Mouse (Mus musculus) lung, postnatal 4 days (tissue): Measurements from ENCODE around the gene Clca4b.
"Not testable (repeated sequence)": the region's sequence is repeated elsewhere in the genome, so short reads cannot be mapped to it uniquely, and the experiment has no call there.

Source experiments
- DNase-seq, 2 experiments: peaks; one replicate each; pipeline ENCODE4 v3.0.0; 2021

The Clca4b gene

GRCm38 (mm10) chr3:144932335-144932734 is at the start of gene Clca4b:
Gene Clca4b (minus strand): TSS chr3:144932529.
- DNase-seq, result no peak

- no peak for DNase-seq
These were observed 48.2 kb upstream of the Clca4b start for GRCm38 (mm10) chr3:144980551-144980950.

- DNase-seq, result no peak
These were observed 45.3 kb upstream of the Clca4b start for GRCm38 (mm10) chr3:144977631-144978030.

- no peak for DNase-seq
These were observed 43.8 kb upstream of the Clca4b start for GRCm38 (mm10) chr3:144976091-144976490.

GRCm38 (mm10) chr3:144974945-144975344 is 42.6 kb upstream of the Clca4b start, which contains the start of gene Clca4a:
Gene Clca4a (minus strand): TSS chr3:144975045.
- DNase-seq, result no peak

- no peak for DNase-seq
These were observed 39.4 kb upstream of the Clca4b start for GRCm38 (mm10) chr3:144971553-144972270.

- no peak for DNase-seq
These were observed 37.4 kb upstream of the Clca4b start for GRCm38 (mm10) chr3:144969755-144970154.

GRCm38 (mm10) chr3:144966074-144966473 is 33.7 kb upstream of the Clca4b start:
- no peak for DNase-seq

GRCm38 (mm10) chr3:144950829-144951228 is 18.5 kb upstream of the Clca4b start:
- DNase-seq, result no peak

- not testable (repeated sequence) for DNase-seq
These were observed 15.0 kb upstream of the Clca4b start for GRCm38 (mm10) chr3:144947376-144947775.

- DNase-seq, result not testable (repeated sequence)
These were observed 1.3 kb upstream of the Clca4b start for GRCm38 (mm10) chr3:144933625-144934024.

GRCm38 (mm10) chr3:144933011-144933491 is 722 bp upstream of the Clca4b start:
- DNase-seq, result no peak

GRCm38 (mm10) chr3:144914014-144914413 is 18.3 kb downstream of the Clca4b start:
- DNase-seq, result no peak

GRCm38 (mm10) chr3:144897042-144897678 is 35.2 kb downstream of the Clca4b start:
- DNase-seq, result no peak

- no peak for DNase-seq
These were observed 42.0 kb downstream of the Clca4b start for GRCm38 (mm10) chr3:144890246-144890758.

- no peak for DNase-seq
These were observed 45.4 kb downstream of the Clca4b start for GRCm38 (mm10) chr3:144886957-144887356.

GRCm38 (mm10) chr3:144872012-144872411 is 60.3 kb downstream of the Clca4b start:
- not testable (repeated sequence) for DNase-seq
